Mouse (Mus musculus): ENCODE results near the gene Efcab5.
"Not testable (repeated sequence)": the region's sequence is repeated elsewhere in the genome, so short reads cannot be mapped to it uniquely, and the experiment has no call there.

The Efcab5 gene

GRCm38 (mm10) chr11:77179771-77180170, 9.0 kb downstream of the Efcab5 start:
- no peak for DNase-seq (ENCODE audit: low spot score)

- DNase-seq (ENCODE audit: low spot score) = no peak
Observed at GRCm38 (mm10) chr11:77174531-77174930, 14.2 kb downstream of the Efcab5 start.

GRCm38 (mm10) chr11:77173731-77174130, 15.0 kb downstream of the Efcab5 start:
- DNase-seq (ENCODE audit: low spot score) = no peak

- DNase-seq (ENCODE audit: low spot score) = no peak
Observed at GRCm38 (mm10) chr11:77160744-77161143, 28.0 kb downstream of the Efcab5 start.

- no peak for DNase-seq (ENCODE audit: low spot score)
Observed at GRCm38 (mm10) chr11:77160341-77160740, 28.4 kb downstream of the Efcab5 start.

- no peak for DNase-seq (ENCODE audit: low spot score)
Observed at GRCm38 (mm10) chr11:77154214-77154613, 34.6 kb downstream of the Efcab5 start.

- no peak for DNase-seq (ENCODE audit: low spot score)
Observed at GRCm38 (mm10) chr11:77150806-77151205, 38.0 kb downstream of the Efcab5 start.

- DNase-seq (ENCODE audit: low spot score) = not testable (repeated sequence)
Observed at GRCm38 (mm10) chr11:77149783-77150630, 38.8 kb downstream of the Efcab5 start.

GRCm38 (mm10) chr11:77148774-77149173, 40.0 kb downstream of the Efcab5 start:
- no peak for DNase-seq (ENCODE audit: low spot score)

- DNase-seq (ENCODE audit: low spot score) = no peak
Observed at GRCm38 (mm10) chr11:77147753-77148152, 41.0 kb downstream of the Efcab5 start.

- no peak for DNase-seq (ENCODE audit: low spot score)
Observed at GRCm38 (mm10) chr11:77145423-77145822, 43.3 kb downstream of the Efcab5 start.

- no peak for DNase-seq (ENCODE audit: low spot score)
Observed at GRCm38 (mm10) chr11:77141938-77142337, 46.8 kb downstream of the Efcab5 start.

- no peak for DNase-seq (ENCODE audit: low spot score)
Observed at GRCm38 (mm10) chr11:77139976-77140375, 48.8 kb downstream of the Efcab5 start.

- DNase-seq (ENCODE audit: low spot score) = no peak
Observed at GRCm38 (mm10) chr11:77133450-77133849, 55.3 kb downstream of the Efcab5 start.

- DNase-seq (ENCODE audit: low spot score) = no peak
Observed at GRCm38 (mm10) chr11:77132580-77132979, 56.2 kb downstream of the Efcab5 start.

GRCm38 (mm10) chr11:77128562-77128961, 60.2 kb downstream of the Efcab5 start:
- no peak for DNase-seq (ENCODE audit: low spot score)

- no peak for DNase-seq (ENCODE audit: low spot score)
Observed at GRCm38 (mm10) chr11:77111141-77111540, 77.6 kb downstream of the Efcab5 start.

- no peak for DNase-seq (ENCODE audit: low spot score)
Observed at GRCm38 (mm10) chr11:77108442-77108841, 80.3 kb downstream of the Efcab5 start.

GRCm38 (mm10) chr11:77107872-77108271, 80.9 kb downstream of the Efcab5 start:
- not testable (repeated sequence) for DNase-seq (ENCODE audit: low spot score)

- no peak for DNase-seq (ENCODE audit: low spot score)
Observed at GRCm38 (mm10) chr11:77106961-77107360, 81.8 kb downstream of the Efcab5 start.

- peak; percentile 64 for DNase-seq (ENCODE audit: low spot score)
Observed at GRCm38 (mm10) chr11:77100137-77100937, 88.4 kb downstream of the Efcab5 start.

GRCm38 (mm10) chr11:77098332-77098972, 90.3 kb downstream of the Efcab5 start:
- no peak for DNase-seq (ENCODE audit: low spot score)

- no peak for DNase-seq (ENCODE audit: low spot score)
Observed at GRCm38 (mm10) chr11:77096991-77097390, 91.8 kb downstream of the Efcab5 start.
